Mouse (Mus musculus) frontal cortex, adult 2 months (tissue): Measurements from ENCODE around the gene Nfxl1. TPM values are rescaled to one million over a fixed set of nuclear protein-coding genes. Genes with fewer than 3 reads are reported as not detected.
A peak's percentile ranks its signal among the peaks of the same experiment; 100 is the strongest.

Experiments used
- DNase-seq, 2 experiments: peaks; one replicate each; pipeline ENCODE4 v3.0.0; 2022; ENCODE audit warnings: low spot score in 1 of 2; ENCODE audit errors: extremely low spot score in 1 of 2
- polyA plus RNA-seq: library from polyadenylated mRNA; depleted of rRNA; stranded (reverse); fragments of >200 nt; gene quantifications from 2 replicates; pipeline ENCODE4 v1.2.3, GENCODE M21; 2012; rRNA removed

The Nfxl1 gene
- polyA plus RNA-seq, 1 experiment, result 11.9 TPM

GRCm38 (mm10) chr5:72502778-72503177 is 56.7 kb downstream of the Nfxl1 start:
- DNase-seq, result no peak

GRCm38 (mm10) chr5:72501763-72502162 is 57.7 kb downstream of the Nfxl1 start:
- no peak for DNase-seq

DNA sequence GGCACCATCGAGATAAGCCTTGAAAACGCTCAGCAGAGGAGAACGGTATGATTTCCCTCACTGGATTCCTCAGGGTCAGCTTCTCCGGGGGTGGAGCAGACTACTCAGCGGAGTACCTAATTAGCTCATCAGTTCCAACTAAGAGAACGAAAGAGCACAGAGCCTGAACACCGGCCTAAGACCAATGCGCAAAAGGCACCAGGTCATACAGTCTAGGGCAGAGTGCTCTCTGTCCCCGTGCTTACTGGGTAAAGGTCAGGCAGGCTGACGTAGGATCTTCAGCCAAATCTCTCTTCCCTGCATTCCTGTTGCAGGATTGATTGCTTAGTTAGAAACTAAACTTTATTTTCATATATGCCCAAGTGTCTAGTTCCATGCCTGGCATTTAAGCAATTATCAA is 61.2 kb downstream of the Nfxl1 start:
- no peak for DNase-seq

DNA sequence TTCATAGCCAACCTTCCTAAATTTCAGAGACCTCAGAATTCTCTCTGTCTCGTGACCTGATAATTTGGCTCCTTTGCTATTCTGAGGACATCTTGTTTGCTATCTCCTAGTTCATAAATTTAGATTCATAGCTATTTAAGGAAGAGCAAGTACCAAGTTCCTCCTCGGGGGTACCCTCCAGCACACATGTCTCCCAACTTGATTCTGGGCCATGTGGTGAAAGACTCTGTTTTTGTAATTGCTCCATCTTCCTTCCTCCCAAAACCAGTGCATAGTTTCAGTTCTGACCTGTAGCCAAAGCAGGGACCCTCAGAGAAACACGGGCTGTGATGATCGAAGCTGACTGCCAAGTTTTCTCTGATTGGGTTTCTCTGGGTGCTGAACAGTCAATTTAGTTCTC is 62.7 kb downstream of the Nfxl1 start:
- no peak for DNase-seq

DNA sequence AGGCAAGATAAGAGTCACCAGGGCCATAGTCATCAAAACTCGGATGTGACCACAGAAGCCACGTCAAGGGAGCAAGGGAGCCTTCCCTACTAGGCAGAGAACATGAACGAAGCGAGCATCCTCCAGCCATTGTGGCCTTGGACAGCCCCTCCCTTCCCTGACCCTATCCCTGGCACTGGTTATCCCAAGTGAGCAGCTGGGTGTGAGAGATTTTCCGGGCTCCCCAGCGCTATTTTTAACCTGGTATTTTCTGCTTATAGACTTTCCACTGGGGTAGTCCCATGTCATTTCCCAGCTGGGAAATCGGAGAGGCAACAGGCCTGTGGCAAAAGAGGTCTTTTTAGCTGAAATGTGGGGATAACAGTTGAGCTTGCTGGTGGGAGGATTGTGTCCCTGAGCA is 65.6 kb downstream of the Nfxl1 start:
- DNase-seq, result no peak

DNA sequence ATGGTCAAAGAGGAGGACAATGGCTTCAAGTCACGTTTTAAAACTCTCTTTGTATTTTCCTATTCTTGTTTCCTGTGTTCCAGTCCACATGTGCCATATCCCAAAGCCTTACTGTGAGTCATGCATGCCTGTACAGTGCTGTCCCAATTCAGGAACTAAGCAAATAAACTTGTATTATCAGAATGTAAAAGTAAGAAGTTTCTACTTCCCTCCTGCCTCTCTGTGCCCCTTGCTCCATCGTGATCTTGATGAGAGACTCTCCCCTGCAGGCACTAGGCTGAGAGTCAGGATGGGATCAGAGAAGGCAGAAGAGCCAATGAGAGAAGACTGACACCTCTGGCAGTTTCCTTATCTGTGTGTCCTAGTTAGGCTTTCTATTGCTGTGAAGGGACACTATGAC is 68.3 kb downstream of the Nfxl1 start:
- DNase-seq, result no peak

- DNase-seq, result no peak
Observed at GRCm38 (mm10) chr5:72480456-72480855, 79.0 kb downstream of the Nfxl1 start.

GRCm38 (mm10) chr5:72472317-72473009 is 87.0 kb downstream of the Nfxl1 start:
- no peak for DNase-seq

GRCm38 (mm10) chr5:72471746-72472145 is 87.7 kb downstream of the Nfxl1 start:
- DNase-seq, result peak; percentile 11 to 60

GRCm38 (mm10) chr5:72464932-72465331 is 94.6 kb downstream of the Nfxl1 start:
- no peak for DNase-seq

Other genes starting within 250 kb of the Nfxl1 start
- 0.08 and 0.14 TPM in 2 replicates for gene Corin, start 55.2 kb downstream of the Nfxl1 start, polyA plus RNA-seq
- 4.3 and 4.5 TPM in 2 replicates for gene Zar1, start 21.6 kb upstream of the Nfxl1 start, polyA plus RNA-seq
- 0.21 and 0.34 TPM in 2 replicates for gene Gm5868, start 27.9 kb upstream of the Nfxl1 start, polyA plus RNA-seq
- gene Cnga1, start 84.6 kb upstream of the Nfxl1 start, polyA plus RNA-seq, result not detected in 2 replicates
- 0.02 and 0.13 TPM in 2 replicates for gene Nipal1, start 88.1 kb upstream of the Nfxl1 start, polyA plus RNA-seq
- 0.34 and 0.40 TPM in 2 replicates for gene Txk, start 193.1 kb upstream of the Nfxl1 start, polyA plus RNA-seq